Mouse (Mus musculus): ENCODE data around the gene Kcnk2.

DNA sequence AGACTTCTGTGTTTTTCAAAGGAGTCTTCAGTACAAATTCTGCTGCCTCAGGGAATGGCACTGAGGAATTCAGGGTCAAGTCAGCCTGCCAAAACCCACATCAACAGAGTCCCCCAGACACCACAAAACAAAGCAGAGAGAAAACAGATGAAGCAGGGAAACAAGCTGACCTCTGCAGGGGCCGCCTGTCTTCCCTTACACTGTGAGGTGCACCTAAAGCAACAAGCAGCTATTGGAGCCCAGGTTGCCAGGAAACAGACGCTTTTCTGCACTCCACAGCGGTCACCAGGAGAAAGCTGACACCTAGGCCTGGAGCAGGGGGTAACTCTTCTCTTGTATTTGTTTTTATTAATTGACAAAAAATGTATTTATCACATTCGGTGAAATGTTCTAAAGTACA is 28.5 kb upstream of the Kcnk2 start:
- TF ChIP-seq CTCF (IDR thresholded peaks at IDR 0.05; ENCODE audit: insufficient read depth, low read length) (no peak), POLR2A (IDR thresholded peaks at IDR 0.05; ENCODE audit: borderline replicate concordance, extremely low read depth, low read depth, low read length) (no peak)
